In genomic region chr19:53746116-53746515, GRCm38 (mm10) we compare ENCODE assay signal across 14 mouse cellular contexts.
"Had no signal": no experiment of that assay in that cellular context is flagged by ENCODE, and none has a peak within 500 bp of the region (broad histone marks: within the 10 kb centered on the region; RNA-seq: fewer than 3 reads in every experiment).

No protein-coding gene starts in this region.

- H3K27me3 ChIP-seq: liver, embryonic 15.5 days; neural tube, embryonic 13.5 days; stomach, embryonic 15.5 days had no signal

- DNase-seq: kidney, adult 9 months; lung, adult 2 months; lung, postnatal 36 days; midbrain, embryonic 14.5 days; right cerebral cortex, postnatal 14 days; thymus, adult 2 months; thymus, postnatal 25 days had no signal

- ATAC-seq: lung, postnatal 0 days had no signal

- H3K9ac ChIP-seq: liver, embryonic 15.5 days; neural tube, embryonic 13.5 days; stomach, embryonic 15.5 days had no signal

- H3K4me2 ChIP-seq: liver, embryonic 11.5 days; liver, embryonic 15.5 days; neural tube, embryonic 13.5 days; stomach, embryonic 15.5 days had no signal

- H3K9me3 ChIP-seq: limb, embryonic 10.5 days; liver, embryonic 15.5 days; neural tube, embryonic 13.5 days; stomach, embryonic 15.5 days had no signal

- H3K27ac ChIP-seq: left cerebral cortex, adult 2 months; limb, embryonic 10.5 days; liver, embryonic 15.5 days; neural tube, embryonic 13.5 days; stomach, embryonic 15.5 days had no signal

- H3K4me3 ChIP-seq: left cerebral cortex, adult 2 months; limb, embryonic 10.5 days; liver, embryonic 15.5 days; neural tube, embryonic 13.5 days; stomach, embryonic 15.5 days had no signal

- H3K36me3 ChIP-seq: limb, embryonic 10.5 days; liver, embryonic 15.5 days; neural tube, embryonic 13.5 days; stomach, embryonic 15.5 days had no signal

- H3K4me1 ChIP-seq: liver, embryonic 15.5 days; stomach, embryonic 15.5 days had no signal
